ENCODE assay signal across 26 mouse cellular contexts in the genomic region with DNA sequence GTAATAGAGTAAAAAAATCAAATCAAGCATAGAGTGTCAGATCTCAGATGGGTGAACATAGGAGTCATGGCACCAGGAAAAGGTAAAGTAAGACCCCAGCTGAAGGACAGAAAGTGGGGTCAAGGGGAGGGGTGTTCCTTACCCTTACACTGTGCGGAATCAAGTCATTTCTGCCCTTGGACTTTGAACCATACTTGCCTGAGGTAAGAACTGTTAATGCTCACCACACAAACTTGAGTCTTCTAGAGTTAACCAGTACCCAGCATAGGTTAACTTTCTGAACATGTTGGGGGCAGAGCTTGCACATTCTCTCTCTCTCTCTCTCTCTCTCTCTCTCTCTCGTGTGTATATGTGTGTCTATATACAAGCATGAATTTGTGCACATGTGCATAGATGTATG.
"Had no signal": no experiment of that assay in that cellular context is flagged by ENCODE, and none has a peak within 500 bp of the region (broad histone marks: within the 10 kb centered on the region; RNA-seq: fewer than 3 reads in every experiment).

No protein-coding gene starts in this region.

- H3K4me2 ChIP-seq: heart, embryonic 11.5 days; heart, embryonic 13.5 days; heart, embryonic 15.5 days; hindbrain, embryonic 12.5 days; hindbrain, embryonic 14.5 days; intestine, embryonic 15.5 days; limb, embryonic 12.5 days; liver, embryonic 11.5 days; liver, embryonic 13.5 days; liver, embryonic 15.5 days had no signal

- H3K36me3 ChIP-seq: heart, embryonic 13.5 days; heart, embryonic 15.5 days; hindbrain, embryonic 10.5 days; hindbrain, embryonic 12.5 days; intestine, embryonic 15.5 days; limb, embryonic 10.5 days; limb, embryonic 12.5 days; liver, embryonic 13.5 days; liver, embryonic 15.5 days had no signal

- H3K4me3 ChIP-seq: gastrocnemius, adult 2 months; heart, adult 2 months; heart, embryonic 13.5 days; heart, embryonic 15.5 days; hindbrain, embryonic 10.5 days; hindbrain, embryonic 12.5 days; intestine, embryonic 15.5 days; layer of hippocampus, adult 2 months; left cerebral cortex, adult 2 months; limb, embryonic 10.5 days; limb, embryonic 12.5 days; liver, embryonic 13.5 days; liver, embryonic 15.5 days had no signal

- H3K27me3 ChIP-seq: heart, embryonic 13.5 days; heart, embryonic 15.5 days; hindbrain, embryonic 12.5 days; intestine, embryonic 15.5 days; limb, embryonic 12.5 days; liver, embryonic 13.5 days; liver, embryonic 15.5 days had no signal

- H3K27ac ChIP-seq: gastrocnemius, adult 2 months; heart, adult 2 months; heart, embryonic 13.5 days; heart, embryonic 15.5 days; hindbrain, embryonic 10.5 days; hindbrain, embryonic 12.5 days; hindbrain, embryonic 14.5 days; intestine, embryonic 15.5 days; layer of hippocampus, adult 2 months; left cerebral cortex, adult 2 months; limb, embryonic 10.5 days; limb, embryonic 12.5 days; liver, embryonic 13.5 days; liver, embryonic 15.5 days had no signal

- H3K4me1 ChIP-seq: hindbrain, embryonic 12.5 days; intestine, embryonic 15.5 days; limb, embryonic 12.5 days; liver, embryonic 13.5 days; liver, embryonic 15.5 days had no signal

- H3K9ac ChIP-seq: heart, embryonic 13.5 days; heart, embryonic 15.5 days; hindbrain, embryonic 12.5 days; hindbrain, embryonic 14.5 days; intestine, embryonic 15.5 days; limb, embryonic 12.5 days; liver, embryonic 13.5 days; liver, embryonic 15.5 days; liver, postnatal 0 days had no signal

- DNase-seq: gastrocnemius, adult 2 months; gastrocnemius, postnatal 10 days; gastrocnemius, postnatal 25 days; heart, adult 2 months; heart, postnatal 14 days; heart, postnatal 4 days; liver; liver, embryonic 13.5 days; liver, postnatal 0 days had no signal

- ATAC-seq: forebrain, embryonic 16.5 days; hindbrain, embryonic 16.5 days; inflammation-experienced regulatory T-cells, adult 6 months; intestine, embryonic 15.5 days; intestine, postnatal 0 days; liver, postnatal 0 days had no signal

- H3K9me3 ChIP-seq: heart, embryonic 13.5 days; heart, embryonic 15.5 days; hindbrain, embryonic 10.5 days; hindbrain, embryonic 12.5 days; intestine, embryonic 15.5 days; limb, embryonic 10.5 days; limb, embryonic 12.5 days; liver, embryonic 13.5 days; liver, embryonic 15.5 days had no signal
